Mouse (Mus musculus) gastrocnemius, adult 2 months (tissue): ENCODE results near the gene Tcp10b. TPM values are rescaled to one million over a fixed set of nuclear protein-coding genes. Genes with fewer than 3 reads are reported as not detected.
"Not testable (repeated sequence)": the region's sequence is repeated elsewhere in the genome, so short reads cannot be mapped to it uniquely, and the experiment has no call there.

ENCODE experiments used
- DNase-seq: peaks from one replicate; pipeline ENCODE4 v3.0.0; 2022
- H3K27ac ChIP-seq: fragments of 200-600 bp; 2 replicates; pipeline ENCODE4 v1.8.1; 2022; ENCODE audit warnings: mild to moderate bottlenecking
- H3K4me3 ChIP-seq: fragments of 200-600 bp; 2 replicates; pipeline ENCODE4 v1.8.1; 2022; ENCODE audit warnings: mild to moderate bottlenecking, moderate library complexity
- intact Hi-C: fragments of 180-260 bp; cut with DNase I; formaldehyde crosslinking; loops from one replicate; pipeline ENCODE4 v1.15.1; 2025
- total RNA-seq, 2 experiments: library from RNA; stranded (reverse); gene quantifications; 2 replicates each; pipeline ENCODE4 v1.2.3; 2021

Tcp10b gene
- total RNA-seq, 2 experiments from 2014 or later: 0.28 to 0.36 TPM

DNA sequence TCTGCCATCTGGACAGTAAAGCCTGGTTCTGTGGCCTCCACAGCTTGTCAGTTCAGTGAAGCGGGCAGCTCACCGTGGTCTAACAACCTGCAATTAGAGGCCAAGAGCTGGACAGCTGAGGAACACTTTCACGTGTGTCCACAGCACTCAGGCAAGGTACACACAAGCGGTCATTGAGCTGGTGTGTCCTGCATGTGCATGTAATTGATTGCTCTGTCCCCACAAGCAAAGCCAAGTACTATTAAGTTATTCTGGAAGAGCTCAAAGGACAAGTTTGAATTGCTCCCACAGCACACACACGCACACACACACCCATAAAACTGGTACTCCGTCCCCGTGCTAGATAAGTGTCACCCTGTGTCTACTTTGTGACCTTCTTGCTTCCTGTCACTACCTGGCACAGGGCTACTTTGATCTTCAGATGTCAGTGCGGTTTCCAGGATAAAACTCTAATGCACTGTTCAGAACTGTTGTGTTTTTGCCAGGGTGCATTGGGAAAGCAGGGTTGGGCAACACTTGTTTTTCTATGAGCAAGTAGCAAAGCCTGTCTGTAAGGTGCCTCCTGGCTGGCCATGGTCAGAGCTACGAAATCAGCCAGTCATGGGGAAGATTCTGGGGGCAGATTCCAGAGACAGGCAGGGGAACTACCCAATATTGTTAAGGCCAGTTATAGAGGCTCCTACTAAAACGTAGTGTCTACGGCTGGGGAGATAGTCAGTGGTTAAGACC, 69.0 kb downstream of the Tcp10b start:
- H3K27ac ChIP-seq, DNase-seq, H3K4me3 ChIP-seq, intact Hi-C loops: not testable (repeated sequence)

- H3K27ac ChIP-seq, DNase-seq, intact Hi-C loops, H3K4me3 ChIP-seq: not testable (repeated sequence)
Measured at GRCm38 (mm10) chr17:13131710-13132109, 70.8 kb downstream of the Tcp10b start, which contains the start of gene Unc93a. Unc93a (minus strand) TSS chr17:13131810.

Other genes with a start within 250 kb of the Tcp10b start
- under 1 TPM; 0.23 to 0.25 TPM for gene Mas1, start 193.0 kb upstream of the Tcp10b start, total RNA-seq
- 1 to 10 TPM; 4.3 TPM for gene Mrgprh, start 185.1 kb upstream of the Tcp10b start, total RNA-seq
- under 1 TPM in 1 of 2 experiments, not detected in 1; 0.33 TPM for gene Pnldc1, start 150.9 kb upstream of the Tcp10b start, total RNA-seq
- gene Tcp1, start 145.4 kb upstream of the Tcp10b start, total RNA-seq: 100 to 1,000 TPM; 175 to 177 TPM
- 100 to 1,000 TPM in 1 of 2 experiments, 10 to 100 TPM in 1; 86.5 to 135 TPM for gene Mrpl18, start 144.8 kb upstream of the Tcp10b start, total RNA-seq
- not detected for gene Acat3, start 120.5 kb upstream of the Tcp10b start, total RNA-seq
- 1 to 10 TPM; 2.6 to 4.9 TPM for gene Acat2, start 100.4 kb upstream of the Tcp10b start, total RNA-seq
- 10 to 100 TPM; 29.1 to 30.0 TPM for gene Wtap, start 66.9 kb upstream of the Tcp10b start, total RNA-seq
- 100 to 1,000 TPM; 383 to 534 TPM for gene Sod2, start 54.3 kb upstream of the Tcp10b start, total RNA-seq
- gene Gpr31b, start 8.8 kb upstream of the Tcp10b start, total RNA-seq: not detected
- gene Unc93a, start 70.7 kb downstream of the Tcp10b start, total RNA-seq: not detected
- not detected for gene Smok2a, start 160.1 kb downstream of the Tcp10b start, total RNA-seq
- not detected for gene Smok2b, start 169.2 kb downstream of the Tcp10b start, total RNA-seq